Mouse (Mus musculus): ENCODE data around the gene Ptpra. TPM values are rescaled to one million over a fixed set of nuclear protein-coding genes. Genes with fewer than 3 reads are reported as not detected.
"Not testable (repeated sequence)": the region's sequence is repeated elsewhere in the genome, so short reads cannot be mapped to it uniquely, and the experiment has no call there.

Gene Ptpra
- polyA plus RNA-seq, 1 experiment from 2014 or later: 85.5 TPM

- Histone ChIP-seq H3K27me3 (ENCODE audit: low read depth, poor library complexity, severe bottlenecking) (no peaks in the 10 kb centered on the region), H3K4me1 (no peaks in the 10 kb centered on the region), H3K27ac (no peak overlapping the region), H3K9me3 (replicated peaks) (no peaks in the 10 kb centered on the region), H3K36me3 (peaks cover 68% of the 10 kb centered on the region), H3K4me3 (no peak overlapping the region)
- DNase-seq (ENCODE audit: low spot score): no peak
- WGBS: 83% methylated on average over 1 of the region's 1 CpGs
Measured at GRCm38 (mm10) chr2:130556292-130556691, 106.2 kb downstream of the Ptpra start.

DNA sequence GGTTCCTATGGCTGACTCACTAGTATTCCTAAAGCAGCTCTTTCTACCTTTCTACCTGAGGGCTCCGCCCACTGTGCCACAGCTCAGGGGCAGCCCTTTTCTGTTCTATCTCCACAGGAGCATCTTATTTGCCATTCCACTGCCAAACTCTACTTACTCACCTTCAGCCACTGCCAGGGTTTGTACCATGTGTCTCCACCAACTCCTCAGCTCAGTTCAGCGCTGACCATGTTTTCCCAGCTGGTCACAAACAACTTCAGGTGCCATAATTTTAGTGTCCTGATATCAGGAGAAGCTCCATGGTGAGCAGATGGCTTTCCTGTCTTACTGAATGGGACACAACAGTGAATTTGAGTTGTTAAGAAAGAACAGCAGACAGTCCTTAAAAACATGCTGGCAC, 107.4 kb downstream of the Ptpra start:
- Histone ChIP-seq H3K9me3 (replicated peaks) (no peaks in the 10 kb centered on the region), H3K27ac (no peak overlapping the region), H3K27me3 (ENCODE audit: low read depth, poor library complexity, severe bottlenecking) (no peaks in the 10 kb centered on the region), H3K4me3 (no peak overlapping the region), H3K36me3 (peaks cover 56% of the 10 kb centered on the region), H3K4me1 (peaks cover under 1% of the 10 kb centered on the region; the same call in 1 of the 2 replicates)
- 94% methylated on average over 2 of the region's 2 CpGs for WGBS
- DNase-seq (ENCODE audit: low spot score): no peak

DNA sequence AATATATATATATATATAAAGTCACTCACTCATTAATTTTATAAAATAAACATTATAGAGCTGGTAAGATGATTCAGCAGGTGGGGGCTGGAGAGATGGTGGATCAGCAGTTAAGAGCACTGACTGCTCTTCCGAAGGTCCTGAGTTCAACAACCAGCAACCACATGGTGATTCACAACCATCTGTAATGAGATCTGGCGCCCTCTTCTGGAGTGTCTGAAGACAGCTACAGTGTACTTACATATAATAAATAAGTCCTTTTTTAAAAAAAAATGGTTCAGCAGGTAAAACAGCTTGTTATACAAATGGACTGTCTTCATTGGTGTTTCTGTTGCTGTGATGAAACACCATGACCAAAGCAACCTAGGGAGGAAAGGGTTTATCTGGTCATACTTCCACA, 107.9 kb downstream of the Ptpra start:
- no peaks in the 10 kb centered on the region for H3K9me3 ChIP-seq (replicated peaks)
- H3K27ac ChIP-seq: no peak overlapping the region
- H3K27me3 ChIP-seq (ENCODE audit: low read depth, poor library complexity, severe bottlenecking): no peaks in the 10 kb centered on the region
- DNase-seq (ENCODE audit: low spot score): no peak
- peaks cover 6% of the 10 kb centered on the region for H3K4me1 ChIP-seq
- 68% methylated on average over 2 of the region's 2 CpGs for WGBS
- peaks cover 51% of the 10 kb centered on the region for H3K36me3 ChIP-seq
- H3K4me3 ChIP-seq: no peak overlapping the region

DNA sequence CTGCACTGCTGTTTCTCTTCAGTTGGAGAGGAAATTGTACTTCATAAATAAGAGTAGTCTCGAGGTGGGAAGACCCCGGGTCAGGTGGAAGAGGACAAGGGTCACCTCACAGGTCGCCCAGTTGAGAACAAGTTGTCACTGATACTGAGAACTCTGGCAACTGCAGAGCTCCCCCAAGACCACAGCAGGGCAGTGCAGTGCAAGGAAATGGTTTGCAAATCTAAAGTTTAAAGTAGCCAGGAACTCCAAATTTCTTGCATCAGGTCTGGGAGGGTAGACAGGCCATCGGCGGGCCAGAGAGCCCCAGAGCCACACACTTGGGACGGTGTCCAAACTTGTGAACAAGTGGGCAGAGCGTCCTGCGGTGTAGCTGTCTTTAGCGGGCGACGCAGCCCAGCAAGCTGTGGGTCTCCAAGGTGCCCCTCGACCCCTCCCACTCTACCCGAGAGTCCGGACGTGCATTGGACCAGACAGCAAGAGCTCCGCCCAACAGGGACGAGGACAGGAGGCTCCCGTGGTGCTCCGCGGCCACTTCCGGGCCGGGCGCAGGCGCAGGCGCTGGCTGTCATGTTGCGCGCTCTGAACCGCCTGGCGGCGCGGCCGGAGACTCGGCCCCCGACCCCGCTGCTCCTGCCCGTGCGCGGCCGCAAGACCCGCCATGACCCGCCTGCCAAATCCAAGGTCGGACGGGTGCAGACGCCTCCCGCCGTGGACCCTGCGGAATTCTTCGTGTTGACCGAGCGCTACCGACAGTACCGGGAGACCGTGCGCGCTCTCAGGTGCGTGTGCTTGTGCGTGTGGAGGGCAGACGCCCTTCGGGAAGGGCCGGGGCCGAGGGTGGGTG, 113.4 kb downstream of the Ptpra start, which contains the start of gene Mrps26:
Gene Mrps26 (plus strand): TSS at position 531 of the 844 bp plus-strand sequence.
- H3K4me3 ChIP-seq: peak within 1 kb of the TSS; percentile 86
- DNase-seq (ENCODE audit: low spot score): peak; percentile 91
- H3K4me1 ChIP-seq: peaks cover 22% of the 10 kb centered on the region
- WGBS: under 1% methylated on average over 61 of the region's 61 CpGs
- no peaks in the 10 kb centered on the region for H3K27me3 ChIP-seq (ENCODE audit: low read depth, poor library complexity, severe bottlenecking)
- H3K27ac ChIP-seq: peak within 1 kb of the TSS; percentile 83
- peaks cover 25% of the 10 kb centered on the region for H3K36me3 ChIP-seq
- H3K9me3 ChIP-seq (replicated peaks): no peaks in the 10 kb centered on the region

GRCm38 (mm10) chr2:130564063-130564462, 114.0 kb downstream of the Ptpra start:
- H3K36me3 ChIP-seq: peaks cover 24% of the 10 kb centered on the region
- peaks cover 22% of the 10 kb centered on the region for H3K4me1 ChIP-seq
- H3K27ac ChIP-seq: peak overlapping the region; percentile 83
- no peaks in the 10 kb centered on the region for H3K27me3 ChIP-seq (ENCODE audit: low read depth, poor library complexity, severe bottlenecking)
- DNase-seq (ENCODE audit: low spot score): no peak
- H3K9me3 ChIP-seq (replicated peaks): no peaks in the 10 kb centered on the region
- WGBS: 2% methylated on average over 23 of the region's 23 CpGs
- H3K4me3 ChIP-seq: peak overlapping the region; percentile 86

DNA sequence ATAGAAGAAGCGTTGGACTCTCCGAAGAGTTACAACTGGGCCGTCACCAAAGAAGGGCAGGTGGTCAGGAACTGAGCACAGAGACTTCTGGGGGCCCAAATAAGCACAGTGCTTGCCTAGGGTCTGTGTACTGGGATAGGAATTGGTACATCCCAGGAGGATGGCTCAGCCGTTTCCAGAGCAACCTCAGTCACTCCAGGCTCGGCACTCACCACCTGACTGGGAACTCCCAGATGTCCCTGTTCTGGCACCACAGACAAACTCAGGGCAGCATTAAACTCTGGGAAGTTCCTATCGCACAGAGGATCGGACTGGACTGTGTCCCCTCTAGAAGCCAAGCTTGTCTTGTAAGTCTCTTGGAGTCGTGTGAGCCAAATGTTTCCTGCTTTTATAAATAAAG, 114.9 kb downstream of the Ptpra start:
- H3K4me3 ChIP-seq: peak overlapping the region; percentile 86; the same call in 1 of the 2 replicates
- DNase-seq (ENCODE audit: low spot score): no peak
- WGBS: 84% methylated on average over 8 of the region's 8 CpGs

GRCm38 (mm10) chr2:130568921-130569320, 118.8 kb downstream of the Ptpra start:
- Histone ChIP-seq H3K36me3 (peaks cover 24% of the 10 kb centered on the region), H3K4me1 (peaks cover 12% of the 10 kb centered on the region), H3K27ac (no peak overlapping the region), H3K9me3 (replicated peaks) (no peaks in the 10 kb centered on the region), H3K27me3 (ENCODE audit: low read depth, poor library complexity, severe bottlenecking) (peaks cover 7% of the 10 kb centered on the region), H3K4me3 (no peak overlapping the region)
- no peak for DNase-seq (ENCODE audit: low spot score)
- 87% methylated on average over 4 of the region's 4 CpGs for WGBS

More for the DNA sequence above, 114.9 kb downstream of the Ptpra start:
- H3K27ac ChIP-seq: no peak overlapping the region
- H3K36me3 ChIP-seq: peaks cover 24% of the 10 kb centered on the region
- no peaks in the 10 kb centered on the region for H3K27me3 ChIP-seq (ENCODE audit: low read depth, poor library complexity, severe bottlenecking)
- H3K4me1 ChIP-seq: peaks cover 22% of the 10 kb centered on the region
- no peaks in the 10 kb centered on the region for H3K9me3 ChIP-seq (replicated peaks)

DNA sequence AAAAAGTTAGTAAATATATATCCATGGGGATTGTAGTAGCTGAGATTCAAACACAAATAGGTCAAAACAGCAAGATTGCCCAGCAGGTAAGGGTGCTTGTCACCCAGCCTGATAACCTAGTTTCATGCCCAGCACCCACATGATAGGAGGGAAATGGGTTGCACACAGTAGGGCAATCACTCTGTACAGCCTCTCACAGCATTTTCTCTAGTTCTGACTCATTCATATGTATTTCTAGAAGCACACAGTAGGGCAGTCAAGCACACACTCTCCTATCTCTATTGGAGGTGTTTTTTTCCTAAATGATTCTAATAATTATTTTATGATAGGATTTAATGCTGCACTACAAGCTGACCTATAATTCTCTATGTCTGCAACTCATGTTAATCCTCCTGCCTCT, 119.8 kb downstream of the Ptpra start:
- H3K27me3 ChIP-seq (ENCODE audit: low read depth, poor library complexity, severe bottlenecking): peaks cover 15% of the 10 kb centered on the region
- no peaks in the 10 kb centered on the region for H3K9me3 ChIP-seq (replicated peaks)
- H3K36me3 ChIP-seq: peaks cover 23% of the 10 kb centered on the region
- no peak for DNase-seq (ENCODE audit: low spot score)
- no peak overlapping the region for H3K4me3 ChIP-seq
- no peak overlapping the region for H3K27ac ChIP-seq
- peaks cover 2% of the 10 kb centered on the region for H3K4me1 ChIP-seq

DNA sequence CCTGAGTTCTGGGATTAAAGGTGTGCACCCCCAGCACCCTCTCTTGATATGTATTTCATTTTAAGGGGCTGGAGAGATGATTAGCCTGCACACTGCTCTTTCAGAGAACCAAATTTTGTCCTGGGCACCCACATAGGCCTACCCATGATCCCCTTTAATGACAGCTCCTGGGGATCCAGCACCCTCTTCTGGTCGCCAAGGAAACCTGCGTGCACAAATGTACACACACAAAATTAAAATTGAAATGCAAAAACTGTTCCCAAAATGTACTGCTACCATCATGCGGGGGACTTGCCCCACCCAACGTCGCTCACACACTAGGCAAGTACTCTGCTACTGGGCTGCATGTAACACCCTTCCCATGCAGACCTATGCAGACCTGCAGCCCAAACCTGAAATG, 124.9 kb downstream of the Ptpra start:
- Histone ChIP-seq H3K9me3 (replicated peaks) (no peaks in the 10 kb centered on the region), H3K4me3 (no peak overlapping the region), H3K27ac (no peak overlapping the region), H3K4me1 (peaks cover 18% of the 10 kb centered on the region), H3K36me3 (no peaks in the 10 kb centered on the region), H3K27me3 (ENCODE audit: low read depth, poor library complexity, severe bottlenecking) (peaks cover 66% of the 10 kb centered on the region)
- WGBS: 79% methylated on average over 5 of the region's 5 CpGs
- DNase-seq (ENCODE audit: low spot score): no peak

- no peak for DNase-seq (ENCODE audit: low spot score)
- H3K4me1 ChIP-seq: peaks cover 26% of the 10 kb centered on the region
- peaks cover 75% of the 10 kb centered on the region for H3K27me3 ChIP-seq (ENCODE audit: low read depth, poor library complexity, severe bottlenecking)
- WGBS: 36% methylated on average over 9 of the region's 9 CpGs
- peak within 1 kb of the TSS; percentile 40 for H3K4me3 ChIP-seq
- no peak within 1 kb of the TSS for H3K27ac ChIP-seq
- H3K9me3 ChIP-seq (replicated peaks): no peaks in the 10 kb centered on the region
- H3K36me3 ChIP-seq: no peaks in the 10 kb centered on the region
Measured at GRCm38 (mm10) chr2:130575873-130576272, 125.8 kb downstream of the Ptpra start, which contains the start of gene Oxt. Gene Oxt (plus strand): TSS chr2:130576173.

DNA sequence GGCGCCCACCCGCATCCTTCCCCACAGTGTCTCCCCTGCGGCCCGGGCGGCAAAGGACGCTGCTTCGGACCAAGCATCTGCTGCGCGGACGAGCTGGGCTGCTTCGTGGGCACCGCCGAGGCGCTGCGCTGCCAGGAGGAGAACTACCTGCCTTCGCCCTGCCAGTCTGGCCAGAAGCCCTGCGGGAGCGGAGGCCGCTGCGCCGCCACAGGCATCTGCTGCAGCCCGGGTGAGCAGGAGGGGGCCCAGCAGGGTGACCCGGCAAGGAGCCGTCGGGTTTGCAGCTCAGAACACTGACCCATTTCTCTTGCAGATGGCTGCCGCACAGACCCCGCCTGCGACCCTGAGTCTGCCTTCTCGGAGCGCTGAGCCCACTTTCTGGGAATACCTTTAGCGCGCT, 126.5 kb downstream of the Ptpra start:
- peaks cover 82% of the 10 kb centered on the region for H3K27me3 ChIP-seq (ENCODE audit: low read depth, poor library complexity, severe bottlenecking)
- H3K4me3 ChIP-seq: peak overlapping the region; percentile 40
- H3K27ac ChIP-seq; H3K9me3 ChIP-seq (replicated peaks); H3K36me3 ChIP-seq: not testable (repeated sequence)
- H3K4me1 ChIP-seq: peaks cover 31% of the 10 kb centered on the region
- DNase-seq (ENCODE audit: low spot score): peak; percentile 57
- WGBS: 2% methylated on average over 32 of the region's 32 CpGs

DNA sequence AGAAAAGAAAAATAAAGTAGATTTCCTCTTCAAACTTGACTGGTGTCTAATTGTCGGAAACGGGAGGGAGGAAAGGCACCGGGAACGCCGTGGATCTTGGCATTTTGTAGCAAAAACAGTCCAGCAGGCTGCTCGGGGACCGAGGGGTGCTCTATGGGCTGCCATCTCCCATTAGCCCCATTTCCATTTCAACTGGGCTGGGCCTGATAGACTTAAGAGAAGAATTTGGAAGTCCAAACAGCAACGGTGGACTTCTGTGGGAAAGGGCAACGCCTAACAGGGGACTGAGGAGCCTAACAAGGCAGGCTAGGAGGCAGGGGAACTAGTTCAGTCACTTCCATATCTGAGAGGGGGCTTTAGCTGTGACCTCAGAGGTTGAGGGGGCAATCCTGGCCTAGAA, 126.9 kb downstream of the Ptpra start:
- Histone ChIP-seq H3K27me3 (ENCODE audit: low read depth, poor library complexity, severe bottlenecking) (peaks cover 86% of the 10 kb centered on the region), H3K9me3 (replicated peaks) (no peaks in the 10 kb centered on the region), H3K4me3 (peak overlapping the region; percentile 40; the same call in 1 of the 2 replicates), H3K4me1 (peaks cover 31% of the 10 kb centered on the region), H3K27ac (no peak overlapping the region), H3K36me3 (no peaks in the 10 kb centered on the region)
- DNase-seq (ENCODE audit: low spot score): peak; percentile 44
- WGBS: 5% methylated on average over 9 of the region's 9 CpGs

GRCm38 (mm10) chr2:130577632-130578031, 127.6 kb downstream of the Ptpra start:
- H3K4me1 ChIP-seq: peaks cover 35% of the 10 kb centered on the region
- no peaks in the 10 kb centered on the region for H3K36me3 ChIP-seq
- H3K27me3 ChIP-seq (ENCODE audit: low read depth, poor library complexity, severe bottlenecking): peaks cover 92% of the 10 kb centered on the region
- H3K4me3 ChIP-seq: peak overlapping the region; percentile 23
- H3K9me3 ChIP-seq (replicated peaks): no peaks in the 10 kb centered on the region
- H3K27ac ChIP-seq: no peak overlapping the region
- peak; percentile 47 for DNase-seq (ENCODE audit: low spot score)
- 4% methylated on average over 12 of the region's 12 CpGs for WGBS
